Mouse (Mus musculus) lung, embryonic 14.5 days (tissue): ENCODE measurements around the gene Tnfsf12. TPM values are rescaled to one million over a fixed set of nuclear protein-coding genes. Genes with fewer than 3 reads are reported as not detected.

Source experiments
- ATAC-seq: fragments of 200-750 bp; cut with Nextera tagmentation; 2 replicates; pipeline ENCODE4 v1.8.0; 2017; ENCODE audit warnings: mild to moderate bottlenecking, moderate TSS enrichment, moderate library complexity; ENCODE audit not compliant: insufficient read depth
- DNase-seq: peaks from one replicate; pipeline ENCODE4 v3.0.0-alpha.2; 2015
- H3K27ac ChIP-seq: fragments of 300-500 bp; sonication (generic); 2 replicates; pipeline ENCODE4 v1.5.1; 2014; ENCODE audit warnings: low read depth, mild to moderate bottlenecking, moderate library complexity
- H3K27me3 ChIP-seq: fragments of 300-500 bp; sonication (generic); 2 replicates; pipeline ENCODE4 v1.6.1; 2014; ENCODE audit warnings: low read length, control low read depth; ENCODE audit not compliant: insufficient read depth
- H3K36me3 ChIP-seq: fragments of 300-500 bp; sonication (generic); 2 replicates; pipeline ENCODE4 v1.6.1; 2014; ENCODE audit warnings: control low read depth; ENCODE audit not compliant: insufficient read depth
- H3K4me1 ChIP-seq: fragments of 300-500 bp; sonication (generic); 2 replicates; pipeline ENCODE4 v1.6.1; 2014; ENCODE audit warnings: antibody characterized with exemption, control low read depth; ENCODE audit not compliant: insufficient read depth
- H3K4me2 ChIP-seq: fragments of 300-500 bp; sonication (generic); 2 replicates; pipeline ENCODE4 v1.6.1; 2014; ENCODE audit warnings: mild to moderate bottlenecking
- H3K4me3 ChIP-seq: fragments of 300-500 bp; sonication (generic); 2 replicates; pipeline ENCODE4 v1.5.1; 2014; ENCODE audit warnings: low read depth, low read length
- H3K9ac ChIP-seq: fragments of 300-500 bp; sonication (generic); 2 replicates; pipeline ENCODE4 v1.6.1; 2014
- H3K9me3 ChIP-seq: fragments of 300-500 bp; sonication (generic); 2 replicates; pipeline ENCODE4 v1.6.1; 2016; ENCODE audit warnings: low read depth, low read length, control low read depth
- CTCF ChIP-seq: IDR thresholded peaks from 2 replicates; pipeline ENCODE4 v1.5.1; 2016; ENCODE audit warnings: antibody characterized with exemption, low read depth
- WGBS: fragments of 180-500 bp; shearing (Covaris S2); extraction: QIAGEN DNeasy Blood & Tissue Kit; methylation state at CpG from one replicate; pipeline ENCODE4 v1.1.7; 2014; 5-methylcytosine and 5-hydroxymethylcytosine counted together
- polyA plus RNA-seq: library from polyadenylated mRNA; unstranded; fragments of >200 nt; fragmentation: Nextera tagmentation; extraction: Ambion mirVana; gene quantifications from 2 replicates; pipeline ENCODE4 v1.2.1, GENCODE M21; 2014

The Tnfsf12 gene
- polyA plus RNA-seq, 1 experiment from 2014 or later, result 11.6 TPM

GRCm38 (mm10) chr11:69680136-69680855 lies 15.4 kb downstream of the Tnfsf12 start:
- peak overlapping the region; percentile 87 for H3K4me3 ChIP-seq
- H3K27me3 ChIP-seq, result no peaks in the 10 kb centered on the region
- no peak for TF ChIP-seq CTCF
- no peak for ATAC-seq
- DNase-seq, result no peak
- WGBS, result 89% methylated on average over 30 of the region's 30 CpGs
- H3K9me3 ChIP-seq, result no peaks in the 10 kb centered on the region
- peak overlapping the region; percentile 78; the same call in 1 of the 2 replicates for H3K9ac ChIP-seq
- H3K4me2 ChIP-seq, result peak overlapping the region; percentile 95
- peaks cover 6% of the 10 kb centered on the region; the same call in 1 of the 2 replicates for H3K4me1 ChIP-seq
- H3K27ac ChIP-seq, result no peak overlapping the region
- H3K36me3 ChIP-seq, result peaks cover 53% of the 10 kb centered on the region

GRCm38 (mm10) chr11:69679144-69679543 lies 16.5 kb downstream of the Tnfsf12 start:
- H3K4me3 ChIP-seq, result no peak overlapping the region
- DNase-seq (no peak), ATAC-seq (no peak)
- H3K4me2 ChIP-seq, result no peak overlapping the region
- no peak overlapping the region for H3K27ac ChIP-seq
- H3K9ac ChIP-seq, result no peak overlapping the region
- peaks cover 6% of the 10 kb centered on the region; the same call in 1 of the 2 replicates for H3K4me1 ChIP-seq
- no peaks in the 10 kb centered on the region for H3K9me3 ChIP-seq
- TF ChIP-seq CTCF, result no peak
- 100% methylated on average over 2 of the region's 2 CpGs for WGBS
- peaks cover 65% of the 10 kb centered on the region for H3K36me3 ChIP-seq
- no peaks in the 10 kb centered on the region for H3K27me3 ChIP-seq

GRCm38 (mm10) chr11:69672211-69672706 lies 23.4 kb downstream of the Tnfsf12 start, which contains the start of gene Eif4a1:
Eif4a1 (minus strand) TSS chr11:69672423.
- TF ChIP-seq CTCF, result no peak
- H3K27me3 ChIP-seq, result no peaks in the 10 kb centered on the region
- peak within 1 kb of the TSS; percentile 100 for H3K9ac ChIP-seq
- 0% methylated on average over 36 of the region's 36 CpGs for WGBS
- peaks cover 2% of the 10 kb centered on the region for H3K4me1 ChIP-seq
- H3K27ac ChIP-seq, result peak within 1 kb of the TSS; percentile 99
- ATAC-seq (peak; percentile 97), DNase-seq (peak; percentile 100)
- H3K4me2 ChIP-seq, result peak within 1 kb of the TSS; percentile 96
- peaks cover 78% of the 10 kb centered on the region for H3K36me3 ChIP-seq
- no peaks in the 10 kb centered on the region for H3K9me3 ChIP-seq
- peak within 1 kb of the TSS; percentile 99 for H3K4me3 ChIP-seq

- peaks cover 76% of the 10 kb centered on the region for H3K36me3 ChIP-seq
- H3K9me3 ChIP-seq, result no peaks in the 10 kb centered on the region
- peak overlapping the region; percentile 100 for H3K9ac ChIP-seq
- H3K4me2 ChIP-seq, result peak overlapping the region; percentile 96
- DNase-seq, result no peak
- WGBS, result under 1% methylated on average over 43 of the region's 43 CpGs
- peaks cover 2% of the 10 kb centered on the region for H3K4me1 ChIP-seq
- ATAC-seq, result peak; percentile 2; the same call in 1 of the 2 replicates
- peak overlapping the region; percentile 99 for H3K4me3 ChIP-seq
- H3K27me3 ChIP-seq, result no peaks in the 10 kb centered on the region
- TF ChIP-seq CTCF, result no peak
- peak overlapping the region; percentile 99 for H3K27ac ChIP-seq
Measured at GRCm38 (mm10) chr11:69671726-69672124, 23.9 kb downstream of the Tnfsf12 start.

GRCm38 (mm10) chr11:69670786-69671725 lies 24.6 kb downstream of the Tnfsf12 start:
- H3K4me3 ChIP-seq, result peak overlapping the region; percentile 99
- under 1% methylated on average over 60 of the region's 61 CpGs for whole genome bisulfite sequencing
- peak; percentile 62 for ATAC-seq

GRCm38 (mm10) chr11:69666665-69667005 lies 29.0 kb downstream of the Tnfsf12 start:
- Histone ChIP-seq H3K4me3 (no peak overlapping the region), H3K9ac (no peak overlapping the region), H3K27ac (no peak overlapping the region), H3K27me3 (no peaks in the 10 kb centered on the region), H3K4me1 (peaks cover 5% of the 10 kb centered on the region), H3K4me2 (no peak overlapping the region), H3K36me3 (peaks cover 73% of the 10 kb centered on the region), H3K9me3 (no peaks in the 10 kb centered on the region)
- ATAC-seq (no peak), DNase-seq (no peak)
- TF ChIP-seq CTCF, result no peak
- WGBS, result 79% methylated on average over 3 of the region's 3 CpGs

More at GRCm38 (mm10) chr11:69670786-69671725, 24.6 kb downstream of the Tnfsf12 start:
- peaks cover 76% of the 10 kb centered on the region for H3K36me3 ChIP-seq
- peaks cover 2% of the 10 kb centered on the region for H3K4me1 ChIP-seq
- peak; percentile 95 for DNase-seq
- H3K4me2 ChIP-seq, result peak overlapping the region; percentile 96
- H3K9me3 ChIP-seq, result no peaks in the 10 kb centered on the region
- no peak for TF ChIP-seq CTCF
- H3K27me3 ChIP-seq, result no peaks in the 10 kb centered on the region
- peak overlapping the region; percentile 99 for H3K27ac ChIP-seq
- peak overlapping the region; percentile 100 for H3K9ac ChIP-seq
